Mouse (Mus musculus): Measurements from ENCODE around the gene Pla2g7. TPM values are rescaled to one million over a fixed set of nuclear protein-coding genes. Genes with fewer than 3 reads are reported as not detected.

Pla2g7 gene
- total RNA-seq (2014; rRNA removed): 114 and 115 TPM in 2 replicates
- 313 and 342 TPM in 2 replicates for polyA plus RNA-seq (2015; fragmentation: Nextera tagmentation; extraction: Ambion mirVana)

- Histone ChIP-seq H3K27ac (peak within 1 kb of the TSS; percentile 77), H3K9me3 (ENCODE audit: low read length) (no peaks in the 10 kb centered on the region)
- no peak for TF ChIP-seq CTCF (IDR thresholded peaks at IDR 0.05; ENCODE audit: low read depth)
Measured at GRCm38 (mm10) chr17:43567992-43568888, at the start of gene Pla2g7. Gene Pla2g7 (plus strand): TSS chr17:43568098.

GRCm38 (mm10) chr17:43518644-43519409, 49.1 kb upstream of the Pla2g7 start:
- H3K4me1 ChIP-seq (ENCODE audit: insufficient read depth, low read length): no peaks in the 10 kb centered on the region
- H3K9me3 ChIP-seq (ENCODE audit: low read length): peaks cover 8% of the 10 kb centered on the region
- H3K4me2 ChIP-seq (ENCODE audit: low read depth, low read length): no peak overlapping the region
- DNase-seq (ENCODE audit: low spot score) (peak; percentile 94), ATAC-seq (peak; percentile 87)
- no peak overlapping the region for H3K27ac ChIP-seq
- no peaks in the 10 kb centered on the region for H3K27me3 ChIP-seq (ENCODE audit: insufficient read depth, low read length)
- no peak overlapping the region for H3K9ac ChIP-seq (replicated peaks; ENCODE audit: low read length)
- 29% methylated on average over 18 of the region's 18 CpGs for WGBS
- no peaks in the 10 kb centered on the region for H3K36me3 ChIP-seq (ENCODE audit: insufficient read depth, low read length)
- H3K4me3 ChIP-seq (ENCODE audit: low read length): no peak overlapping the region
- peak; percentile 85 for TF ChIP-seq CTCF (IDR thresholded peaks at IDR 0.05; ENCODE audit: low read depth)

More at GRCm38 (mm10) chr17:43567992-43568888, at the start of gene Pla2g7:
- peak; percentile 66 for DNase-seq (ENCODE audit: low spot score)
- Histone ChIP-seq H3K4me1 (ENCODE audit: insufficient read depth, low read length) (0 out of 2 replicates have a peak, but pooled peaks cover 6% of the 10 kb centered on the region), H3K4me2 (ENCODE audit: low read depth, low read length) (peak within 1 kb of the TSS; percentile 76), H3K9ac (replicated peaks; ENCODE audit: low read length) (peak within 1 kb of the TSS; percentile 59), H3K4me3 (ENCODE audit: low read length) (peak within 1 kb of the TSS; percentile 45), H3K27me3 (ENCODE audit: insufficient read depth, low read length) (no peaks in the 10 kb centered on the region), H3K36me3 (ENCODE audit: insufficient read depth, low read length) (no peaks in the 10 kb centered on the region)
- under 1% methylated on average over 34 of the region's 34 CpGs for WGBS
- ATAC-seq: peak; percentile 92

- H3K4me2 ChIP-seq (ENCODE audit: low read depth, low read length): no peak overlapping the region
- H3K27ac ChIP-seq: no peak overlapping the region
- TF ChIP-seq CTCF (IDR thresholded peaks at IDR 0.05; ENCODE audit: low read depth): no peak
- 0 out of 2 replicates have a peak, but pooled peaks cover under 1% of the 10 kb centered on the region for H3K9me3 ChIP-seq (ENCODE audit: low read length)
- H3K9ac ChIP-seq (replicated peaks; ENCODE audit: low read length): no peak overlapping the region
- H3K4me1 ChIP-seq (ENCODE audit: insufficient read depth, low read length): no peaks in the 10 kb centered on the region
- H3K36me3 ChIP-seq (ENCODE audit: insufficient read depth, low read length): no peaks in the 10 kb centered on the region
- no peak for DNase-seq (ENCODE audit: low spot score)
- 84% methylated on average over 3 of the region's 3 CpGs for WGBS
- H3K4me3 ChIP-seq (ENCODE audit: low read length): no peak overlapping the region
- ATAC-seq: no peak
- no peaks in the 10 kb centered on the region for H3K27me3 ChIP-seq (ENCODE audit: insufficient read depth, low read length)
Measured at GRCm38 (mm10) chr17:43520166-43520565, 47.7 kb upstream of the Pla2g7 start.

- Histone ChIP-seq H3K9ac (replicated peaks; ENCODE audit: low read length) (no peak overlapping the region), H3K4me1 (ENCODE audit: insufficient read depth, low read length) (0 out of 2 replicates have a peak, but pooled peaks cover 3% of the 10 kb centered on the region), H3K9me3 (ENCODE audit: low read length) (no peaks in the 10 kb centered on the region), H3K27ac (no peak overlapping the region; the same call in 1 of the 2 replicates), H3K4me2 (ENCODE audit: low read depth, low read length) (no peak overlapping the region), H3K4me3 (ENCODE audit: low read length) (no peak overlapping the region), H3K36me3 (ENCODE audit: insufficient read depth, low read length) (no peaks in the 10 kb centered on the region), H3K27me3 (ENCODE audit: insufficient read depth, low read length) (no peaks in the 10 kb centered on the region)
- TF ChIP-seq CTCF (IDR thresholded peaks at IDR 0.05; ENCODE audit: low read depth): no peak
- peak; percentile 47; the same call in 1 of the 2 replicates for ATAC-seq
- 42% methylated on average over 2 of the region's 2 CpGs for whole genome bisulfite sequencing
- DNase-seq (ENCODE audit: low spot score): peak; percentile 54
Measured at GRCm38 (mm10) chr17:43530507-43530906, 37.4 kb upstream of the Pla2g7 start.

- Histone ChIP-seq H3K9ac (replicated peaks; ENCODE audit: low read length) (no peak overlapping the region), H3K9me3 (ENCODE audit: low read length) (no peaks in the 10 kb centered on the region), H3K27me3 (ENCODE audit: insufficient read depth, low read length) (no peaks in the 10 kb centered on the region), H3K27ac (no peak overlapping the region), H3K4me1 (ENCODE audit: insufficient read depth, low read length) (0 out of 2 replicates have a peak, but pooled peaks cover 3% of the 10 kb centered on the region), H3K4me3 (ENCODE audit: low read length) (no peak overlapping the region), H3K4me2 (ENCODE audit: low read depth, low read length) (no peak overlapping the region), H3K36me3 (ENCODE audit: insufficient read depth, low read length) (no peaks in the 10 kb centered on the region)
- ATAC-seq (no peak), DNase-seq (ENCODE audit: low spot score) (no peak)
- WGBS: 97% methylated on average over 4 of the region's 4 CpGs
- TF ChIP-seq CTCF (IDR thresholded peaks at IDR 0.05; ENCODE audit: low read depth): no peak
Measured at GRCm38 (mm10) chr17:43531192-43531591, 36.7 kb upstream of the Pla2g7 start.
